Mouse (Mus musculus) bone marrow macrophage, adult 2 months (primary cell): Measurements from ENCODE around the gene Sdk2.

Experiments
- CTCF ChIP-seq: IDR thresholded peaks from 2 replicates; pipeline ENCODE4 v1.5.1; 2012; ENCODE audit warnings: low read depth, mild to moderate bottlenecking, low read length, moderate library complexity
- POLR2A ChIP-seq: IDR thresholded peaks from 2 replicates; pipeline ENCODE4 v1.6.1; 2012; ENCODE audit warnings: mild to moderate bottlenecking, low read depth, low read length, borderline replicate concordance

DNA sequence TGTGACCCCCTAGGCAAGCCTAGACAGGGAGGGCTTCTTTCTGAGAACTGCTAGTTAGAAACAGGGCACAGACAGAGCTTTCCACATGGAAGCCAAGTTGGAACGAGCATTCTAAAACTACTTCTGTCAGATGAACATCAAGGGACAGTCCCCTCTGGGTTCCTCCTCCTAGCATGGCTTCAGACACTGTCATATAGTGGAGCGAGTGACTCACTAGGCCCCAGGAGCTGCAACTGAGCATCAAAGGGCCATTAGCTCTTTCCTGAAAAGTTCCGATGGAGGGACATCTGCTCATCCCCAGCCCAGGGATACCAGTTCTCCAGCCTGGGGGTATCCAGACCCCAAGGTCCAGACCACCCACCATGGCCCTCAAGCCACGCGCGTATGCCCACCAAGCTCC is 185.0 kb downstream of the Sdk2 start:
- no peak for TF ChIP-seq CTCF
- TF ChIP-seq POLR2A, result no peak
